Mouse (Mus musculus): ENCODE data around the gene Vmn1r28. TPM values are rescaled to one million over a fixed set of nuclear protein-coding genes. Genes with fewer than 3 reads are reported as not detected.
"Not testable (repeated sequence)": the region's sequence is repeated elsewhere in the genome, so short reads cannot be mapped to it uniquely, and the experiment has no call there.

Gene Vmn1r28
- not detected in 2 replicates for polyA plus RNA-seq (2016; fragmentation: Nextera tagmentation; extraction: Ambion mirVana)

DNA sequence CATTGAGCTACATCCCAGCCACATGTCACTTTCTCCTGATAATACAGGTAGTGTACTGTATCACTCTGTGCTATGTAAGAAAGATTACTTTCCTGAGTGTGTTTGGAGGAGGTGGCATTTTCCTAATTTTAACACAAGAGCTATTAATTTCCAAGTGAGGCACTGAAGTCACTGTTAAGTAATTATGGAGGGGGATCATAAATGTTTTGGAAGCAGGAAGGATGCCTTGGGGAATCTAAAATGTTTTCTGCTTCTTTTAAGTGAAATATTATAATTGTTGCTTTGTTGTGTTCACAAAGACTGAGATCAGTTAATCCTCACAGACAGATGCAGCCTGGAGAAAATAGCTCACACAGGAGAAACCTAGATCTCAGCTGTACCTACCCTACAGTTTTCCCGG, at the start of gene Vmn1r28:
Gene Vmn1r28, plus strand, starts transcription at position 301 of the 400 bp plus-strand sequence.
- no peaks in the 10 kb centered on the region for H3K36me3 ChIP-seq
- no peaks in the 10 kb centered on the region for H3K27me3 ChIP-seq (ENCODE audit: low read depth, poor library complexity, severe bottlenecking)
- 91% methylated on average over 1 of the region's 1 CpGs for WGBS
- no peak for DNase-seq (ENCODE audit: low spot score)
- no peaks in the 10 kb centered on the region for H3K9me3 ChIP-seq (replicated peaks)
- H3K4me3 ChIP-seq: no peak within 1 kb of the TSS
- no peak within 1 kb of the TSS for H3K27ac ChIP-seq
- H3K4me1 ChIP-seq: no peaks in the 10 kb centered on the region

GRCm38 (mm10) chr6:58216119-58216518, 45.7 kb upstream of the Vmn1r28 start:
- no peak for DNase-seq (ENCODE audit: low spot score)
- H3K9me3 ChIP-seq (replicated peaks): no peaks in the 10 kb centered on the region
- no peak overlapping the region for H3K4me3 ChIP-seq
- H3K4me1 ChIP-seq: no peaks in the 10 kb centered on the region
- no peaks in the 10 kb centered on the region for H3K36me3 ChIP-seq
- H3K27me3 ChIP-seq (ENCODE audit: low read depth, poor library complexity, severe bottlenecking): no peaks in the 10 kb centered on the region
- H3K27ac ChIP-seq: no peak overlapping the region
- 85% methylated on average over 2 of the region's 2 CpGs for WGBS

DNA sequence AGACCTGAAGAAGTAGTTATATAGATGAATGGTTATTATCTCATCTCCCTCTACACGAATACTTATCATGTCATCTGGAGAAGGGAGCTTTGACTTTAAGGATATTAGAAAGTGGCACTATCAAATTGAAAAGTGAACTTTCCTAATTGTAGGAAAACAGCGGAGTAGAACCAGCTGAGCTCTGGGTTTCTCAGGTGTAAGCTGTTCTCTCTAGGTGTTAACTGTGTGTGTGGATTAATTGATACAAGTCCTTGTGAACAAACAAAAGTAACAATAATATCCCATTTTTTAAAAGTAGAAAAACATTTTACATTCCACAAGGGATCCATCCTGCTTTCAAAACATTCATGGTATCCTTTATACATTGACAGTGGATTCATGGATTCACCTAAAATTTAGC, 43.1 kb upstream of the Vmn1r28 start, which contains the start of gene Vmn1r27:
Gene Vmn1r27, minus strand, starts transcription at position 101 of the 400 bp plus-strand sequence.
- no peak within 1 kb of the TSS for H3K4me3 ChIP-seq
- H3K4me1 ChIP-seq: no peaks in the 10 kb centered on the region
- H3K9me3 ChIP-seq (replicated peaks): no peaks in the 10 kb centered on the region
- no peak within 1 kb of the TSS for H3K27ac ChIP-seq
- H3K36me3 ChIP-seq: no peaks in the 10 kb centered on the region
- no peak for DNase-seq (ENCODE audit: low spot score)
- H3K27me3 ChIP-seq (ENCODE audit: low read depth, poor library complexity, severe bottlenecking): no peaks in the 10 kb centered on the region
- 85% methylated on average over 2 of the region's 2 CpGs for WGBS

DNA sequence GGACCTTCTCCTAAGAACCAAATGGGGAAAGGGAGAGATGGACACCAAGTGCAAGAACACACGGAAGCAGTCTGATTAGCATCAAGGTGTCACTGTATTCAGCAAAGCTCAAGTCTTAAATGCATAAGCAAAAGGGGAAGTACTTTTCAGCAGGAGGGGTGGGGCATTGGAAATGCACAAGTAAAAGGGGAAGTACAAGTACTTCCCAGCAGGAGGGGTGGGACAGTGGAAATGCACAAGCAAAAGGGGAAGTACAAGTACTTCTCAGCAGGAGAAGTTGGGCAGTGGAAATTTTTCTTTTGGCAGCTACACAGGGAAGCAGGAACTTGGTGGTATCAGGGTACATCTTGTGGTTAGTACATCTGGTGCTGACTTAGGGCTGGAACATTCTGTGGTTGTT, 17.8 kb downstream of the Vmn1r28 start:
- not testable (repeated sequence) for H3K27me3 ChIP-seq (ENCODE audit: low read depth, poor library complexity, severe bottlenecking); H3K4me3 ChIP-seq; H3K9me3 ChIP-seq (replicated peaks); H3K27ac ChIP-seq; H3K4me1 ChIP-seq; H3K36me3 ChIP-seq; DNase-seq (ENCODE audit: low spot score)
- WGBS: 97% methylated on average over 1 of the region's 1 CpGs

DNA sequence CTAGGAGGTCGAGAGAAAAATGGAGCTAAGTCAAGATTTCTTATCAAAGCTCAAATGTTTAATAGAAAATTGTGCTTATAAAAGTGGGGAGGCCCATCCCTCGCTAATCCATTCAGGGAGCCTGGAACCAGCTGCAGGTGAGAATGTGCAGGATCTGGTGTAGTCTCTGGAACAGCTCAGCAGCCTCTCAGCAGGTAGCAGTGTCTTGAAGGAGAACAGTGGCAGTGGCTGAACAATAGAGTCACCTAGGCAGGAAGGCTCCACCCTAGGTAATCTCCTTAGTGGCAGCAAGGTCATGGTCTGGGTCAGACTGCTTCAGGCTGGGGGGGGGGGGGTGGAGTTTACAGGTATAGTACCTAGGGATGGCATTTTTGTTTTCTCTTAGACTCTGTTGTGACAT, 30.4 kb downstream of the Vmn1r28 start:
- H3K27ac ChIP-seq: no peak overlapping the region
- 81% methylated on average over 2 of the region's 2 CpGs for WGBS
- DNase-seq (ENCODE audit: low spot score): no peak
- H3K4me1 ChIP-seq: no peaks in the 10 kb centered on the region
- no peaks in the 10 kb centered on the region for H3K9me3 ChIP-seq (replicated peaks)
- no peak overlapping the region for H3K4me3 ChIP-seq
- H3K27me3 ChIP-seq (ENCODE audit: low read depth, poor library complexity, severe bottlenecking): no peaks in the 10 kb centered on the region
- no peaks in the 10 kb centered on the region for H3K36me3 ChIP-seq

DNA sequence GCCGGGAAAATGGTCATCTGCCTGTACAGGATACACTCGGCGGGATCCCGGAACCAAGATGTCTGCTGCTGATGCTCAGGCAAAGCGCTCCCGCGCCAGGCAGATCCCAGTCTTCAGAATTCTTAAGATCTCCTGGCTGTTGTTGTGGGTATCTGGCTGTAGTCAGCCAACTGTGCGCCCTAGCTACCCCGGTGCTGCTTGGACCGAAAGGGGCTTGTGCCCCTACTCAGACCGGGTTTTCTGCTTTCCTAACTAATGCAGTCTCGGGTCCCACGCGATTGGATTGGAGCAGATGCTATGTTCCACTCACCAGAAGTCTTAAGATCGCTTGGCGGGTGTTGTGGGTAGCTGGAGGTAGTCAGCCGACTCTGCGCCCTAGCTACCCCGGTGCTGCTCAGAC, 36.7 kb downstream of the Vmn1r28 start:
- 84% methylated on average over 19 of the region's 19 CpGs for WGBS
- not testable (repeated sequence) for H3K4me3 ChIP-seq; H3K4me1 ChIP-seq; H3K36me3 ChIP-seq; H3K27me3 ChIP-seq (ENCODE audit: low read depth, poor library complexity, severe bottlenecking); H3K27ac ChIP-seq; H3K9me3 ChIP-seq (replicated peaks); DNase-seq (ENCODE audit: low spot score)

- Histone ChIP-seq H3K36me3 (no peaks in the 10 kb centered on the region), H3K4me3 (no peak within 1 kb of the TSS), H3K27ac (no peak within 1 kb of the TSS), H3K9me3 (replicated peaks) (no peaks in the 10 kb centered on the region), H3K4me1 (no peaks in the 10 kb centered on the region), H3K27me3 (ENCODE audit: low read depth, poor library complexity, severe bottlenecking) (no peaks in the 10 kb centered on the region)
- no peak for DNase-seq (ENCODE audit: low spot score)
Measured at GRCm38 (mm10) chr6:58301249-58301648, 39.4 kb downstream of the Vmn1r28 start, which contains the start of gene Vmn1r29. Gene Vmn1r29, plus strand, starts transcription at chr6:58301549.

Other genes with a start within 250 kb of the Vmn1r28 start
- gene Vmn1r26, start 246.9 kb upstream of the Vmn1r28 start, polyA plus RNA-seq (2016; fragmentation: Nextera tagmentation; extraction: Ambion mirVana): not detected in 2 replicates
- not detected in 2 replicates for gene Vmn1r27, start 43.2 kb upstream of the Vmn1r28 start, polyA plus RNA-seq (2016; fragmentation: Nextera tagmentation; extraction: Ambion mirVana)
- not detected in 2 replicates for gene Vmn1r29, start 39.5 kb downstream of the Vmn1r28 start, polyA plus RNA-seq (2016; fragmentation: Nextera tagmentation; extraction: Ambion mirVana)
- gene Vmn1r30, start 181.3 kb downstream of the Vmn1r28 start, polyA plus RNA-seq (2016; fragmentation: Nextera tagmentation; extraction: Ambion mirVana): not detected in 2 replicates
- not detected in 2 replicates for gene Vmn1r31, start 213.3 kb downstream of the Vmn1r28 start, polyA plus RNA-seq (2016; fragmentation: Nextera tagmentation; extraction: Ambion mirVana)